Mouse (Mus musculus) heart, embryonic 11.5 days (tissue): ENCODE results near the gene Stim1. TPM values are rescaled to one million over a fixed set of nuclear protein-coding genes. Genes with fewer than 3 reads are reported as not detected.
"Not testable (repeated sequence)": the region's sequence is repeated elsewhere in the genome, so short reads cannot be mapped to it uniquely, and the experiment has no call there.

Experiments
- ATAC-seq: fragments of 200-750 bp; cut with Nextera tagmentation; replicated peaks from 2 replicates; pipeline ENCODE4 v1.8.0; 2017; ENCODE audit warnings: moderate library complexity; ENCODE audit not compliant: insufficient number of reproducible peaks, low FRiP score, low TSS enrichment
- H3K27ac ChIP-seq: fragments of 300-500 bp; sonication (generic); 2 replicates; pipeline ENCODE4 v1.5.1; 2014; ENCODE audit warnings: mild to moderate bottlenecking, low read depth, low read length
- H3K27me3 ChIP-seq: fragments of 300-500 bp; sonication (generic); 2 replicates; pipeline ENCODE4 v1.6.1; 2014; ENCODE audit warnings: mild to moderate bottlenecking, low read length, mixed read lengths; ENCODE audit not compliant: control insufficient read depth, insufficient read depth
- H3K36me3 ChIP-seq: fragments of 300-500 bp; sonication (generic); 2 replicates; pipeline ENCODE4 v1.6.1; 2014; ENCODE audit warnings: mild to moderate bottlenecking, low read length, moderate library complexity, mixed read lengths; ENCODE audit not compliant: control insufficient read depth, insufficient read depth
- H3K4me1 ChIP-seq: fragments of 300-500 bp; sonication (generic); 2 replicates; pipeline ENCODE4 v1.6.1; 2014; ENCODE audit warnings: low read length; ENCODE audit not compliant: control insufficient read depth, insufficient read depth
- H3K4me2 ChIP-seq: fragments of 300-500 bp; sonication (generic); 2 replicates; pipeline ENCODE4 v1.6.1; 2014; ENCODE audit warnings: mild to moderate bottlenecking, moderate library complexity
- H3K4me3 ChIP-seq: fragments of 300-500 bp; sonication (generic); 2 replicates; pipeline ENCODE4 v1.5.1; 2014; ENCODE audit warnings: low read depth, low read length
- H3K9ac ChIP-seq: fragments of 300-500 bp; sonication (generic); 2 replicates; pipeline ENCODE4 v1.6.1; 2014; ENCODE audit warnings: mild to moderate bottlenecking, low read depth, low read length, moderate library complexity
- H3K9me3 ChIP-seq: fragments of 300-500 bp; sonication (generic); replicated peaks from 2 replicates; pipeline ENCODE4 v1.6.1; 2016; ENCODE audit warnings: low read length; ENCODE audit not compliant: control insufficient read depth
- WGBS: fragments of 180-500 bp; shearing (Covaris S2); extraction: QIAGEN DNeasy Blood & Tissue Kit; methylation state at CpG from one replicate; pipeline ENCODE4 v1.1.7; 2014; ENCODE audit not compliant: insufficient replicate concordance; 5-methylcytosine and 5-hydroxymethylcytosine counted together
- polyA plus RNA-seq: library from polyadenylated mRNA; unstranded; fragments of >200 nt; fragmentation: Nextera tagmentation; extraction: Ambion mirVana; gene quantifications from 2 replicates; pipeline ENCODE4 v1.2.1, GENCODE M21; 2014

Gene Stim1
- polyA plus RNA-seq, 1 experiment from 2014 or later: 9.1 TPM

- Histone ChIP-seq H3K27ac (no peak overlapping the region), H3K36me3 (no peaks in the 10 kb centered on the region), H3K4me3 (no peak overlapping the region), H3K9me3 (no peaks in the 10 kb centered on the region), H3K27me3 (no peaks in the 10 kb centered on the region), H3K4me2 (no peak overlapping the region), H3K9ac (no peak overlapping the region), H3K4me1 (0 out of 2 replicates have a peak, but pooled peaks cover 2% of the 10 kb centered on the region)
- WGBS: 64% methylated on average over 11 of the region's 11 CpGs
- ATAC-seq: no peak
These were observed 209.8 kb downstream of the Stim1 start for GRCm38 (mm10) chr7:102477377-102477776.

- no peak for ATAC-seq
- H3K4me1 ChIP-seq: 0 out of 2 replicates have a peak, but pooled peaks cover 2% of the 10 kb centered on the region
These were observed 210.8 kb downstream of the Stim1 start for GRCm38 (mm10) chr7:102478425-102478824.

DNA sequence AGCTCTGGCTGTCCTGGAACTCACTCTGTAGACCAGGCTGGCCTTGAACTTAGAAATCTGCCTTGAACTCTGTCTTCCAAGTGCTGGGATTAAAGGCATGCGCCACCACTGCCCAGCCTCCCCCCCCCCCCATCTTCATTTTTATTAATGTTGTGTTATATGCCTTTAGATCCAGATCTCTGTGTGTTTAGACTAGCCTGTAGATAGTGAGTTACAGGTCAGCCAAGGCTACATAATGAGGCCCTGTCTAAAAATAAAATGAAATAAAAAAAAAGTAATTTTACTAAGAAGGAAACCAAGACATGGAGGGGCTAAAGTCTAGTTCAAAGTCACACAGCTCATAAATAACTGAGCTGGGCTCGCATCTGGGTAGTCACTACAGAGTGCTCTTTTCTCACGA, 211.3 kb downstream of the Stim1 start:
- no peak for ATAC-seq
- no peaks in the 10 kb centered on the region for H3K9me3 ChIP-seq
- no peak overlapping the region for H3K4me3 ChIP-seq
- 0 out of 2 replicates have a peak, but pooled peaks cover 2% of the 10 kb centered on the region for H3K4me1 ChIP-seq
- H3K36me3 ChIP-seq: no peaks in the 10 kb centered on the region
- H3K27ac ChIP-seq: no peak overlapping the region
- WGBS: 90% methylated on average over 3 of the region's 3 CpGs
- no peaks in the 10 kb centered on the region for H3K27me3 ChIP-seq
- no peak overlapping the region for H3K9ac ChIP-seq
- H3K4me2 ChIP-seq: no peak overlapping the region

More at GRCm38 (mm10) chr7:102478425-102478824, 210.8 kb downstream of the Stim1 start:
- no peak overlapping the region for H3K27ac ChIP-seq
- H3K4me2 ChIP-seq: no peak overlapping the region
- H3K9me3 ChIP-seq: no peaks in the 10 kb centered on the region
- no peak overlapping the region for H3K4me3 ChIP-seq
- no peak overlapping the region for H3K9ac ChIP-seq
- no peaks in the 10 kb centered on the region for H3K27me3 ChIP-seq
- 75% methylated on average over 4 of the region's 4 CpGs for WGBS
- no peaks in the 10 kb centered on the region for H3K36me3 ChIP-seq

DNA sequence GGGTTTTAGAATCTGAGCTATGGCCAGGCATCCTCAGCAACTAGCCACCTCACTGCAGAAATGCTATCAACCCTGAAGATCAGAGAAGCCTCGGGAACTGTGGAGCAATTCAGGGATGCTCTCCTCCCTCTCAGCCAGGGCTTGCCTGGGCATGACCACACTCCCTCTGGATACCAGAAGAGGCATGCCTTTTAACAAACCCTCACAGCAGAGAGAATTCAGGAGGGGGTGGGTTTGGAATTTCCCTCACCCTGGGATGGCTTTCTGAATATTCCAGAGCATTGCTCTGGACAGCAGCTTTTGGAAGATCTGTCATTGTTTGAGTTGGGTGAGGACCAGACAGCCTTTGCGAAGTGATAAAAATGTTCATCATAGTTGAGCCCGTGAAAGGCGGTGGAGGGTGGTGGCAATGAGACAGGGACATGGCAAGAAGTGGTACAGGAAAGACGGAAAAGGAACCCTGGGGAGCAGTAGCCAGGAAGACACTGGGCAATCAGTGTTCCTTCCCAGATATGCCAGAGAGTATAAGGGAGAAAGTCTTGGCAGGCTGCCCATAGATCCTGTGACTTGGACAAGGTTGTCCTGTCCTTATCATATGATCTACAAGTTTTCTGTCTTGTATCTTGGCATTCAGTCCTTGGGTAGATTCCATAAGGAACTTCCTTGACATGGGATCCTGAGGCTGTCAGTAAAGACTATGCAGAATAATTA, 211.9 kb downstream of the Stim1 start:
- no peak overlapping the region for H3K4me2 ChIP-seq
- H3K9ac ChIP-seq: no peak overlapping the region
- H3K4me3 ChIP-seq: no peak overlapping the region
- H3K36me3 ChIP-seq: no peaks in the 10 kb centered on the region
- H3K27me3 ChIP-seq: no peaks in the 10 kb centered on the region
- no peak for ATAC-seq
- 0 out of 2 replicates have a peak, but pooled peaks cover 2% of the 10 kb centered on the region for H3K4me1 ChIP-seq
- H3K9me3 ChIP-seq: no peaks in the 10 kb centered on the region
- H3K27ac ChIP-seq: no peak overlapping the region
- WGBS: 53% methylated on average over 5 of the region's 5 CpGs

- Histone ChIP-seq H3K36me3 (no peaks in the 10 kb centered on the region), H3K27ac (no peak overlapping the region), H3K4me2 (no peak overlapping the region), H3K9me3 (no peaks in the 10 kb centered on the region), H3K27me3 (no peaks in the 10 kb centered on the region), H3K4me3 (no peak overlapping the region), H3K9ac (no peak overlapping the region), H3K4me1 (0 out of 2 replicates have a peak, but pooled peaks cover 2% of the 10 kb centered on the region)
- ATAC-seq: no peak
- 67% methylated on average over 4 of the region's 4 CpGs for whole genome bisulfite sequencing
These were observed 213.2 kb downstream of the Stim1 start for GRCm38 (mm10) chr7:102480821-102481220.

GRCm38 (mm10) chr7:102481579-102481978, 214.0 kb downstream of the Stim1 start, which contains the start of gene Olfr543:
Gene Olfr543 (minus strand): TSS chr7:102481679.
- no peak for ATAC-seq
- Histone ChIP-seq H3K4me3 (no peak within 1 kb of the TSS), H3K9me3 (no peaks in the 10 kb centered on the region), H3K36me3 (no peaks in the 10 kb centered on the region), H3K27me3 (no peaks in the 10 kb centered on the region), H3K4me2 (no peak within 1 kb of the TSS), H3K4me1 (0 out of 2 replicates have a peak, but pooled peaks cover 2% of the 10 kb centered on the region), H3K27ac (no peak within 1 kb of the TSS), H3K9ac (no peak within 1 kb of the TSS)
- WGBS: 89% methylated on average over 4 of the region's 4 CpGs

DNA sequence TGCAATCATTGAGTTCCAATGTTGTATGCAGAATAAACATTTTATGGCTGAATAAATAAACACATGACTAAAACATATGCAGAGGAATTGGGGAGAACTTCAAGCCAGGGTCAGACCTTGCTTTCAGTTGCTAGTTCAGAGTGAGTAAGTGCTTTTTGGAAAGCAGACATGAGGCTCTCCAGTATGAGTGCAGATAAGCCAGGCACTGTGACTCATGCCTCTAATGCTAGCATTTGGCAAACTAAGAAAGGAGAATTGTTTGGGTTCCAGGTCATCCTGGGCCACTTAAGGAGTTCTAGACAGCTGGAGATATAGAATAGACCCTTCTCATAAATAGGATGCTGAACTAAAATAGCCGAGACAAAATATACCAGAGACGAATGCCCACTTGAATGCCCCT, 216.1 kb downstream of the Stim1 start:
- no peak for ATAC-seq
- Histone ChIP-seq H3K36me3 (no peaks in the 10 kb centered on the region), H3K9me3 (no peaks in the 10 kb centered on the region), H3K27me3 (no peaks in the 10 kb centered on the region), H3K9ac (no peak overlapping the region), H3K4me2 (no peak overlapping the region), H3K4me3 (no peak overlapping the region), H3K27ac (no peak overlapping the region), H3K4me1 (peaks cover 4% of the 10 kb centered on the region; the same call in 1 of the 2 replicates)
- 57% methylated on average over 2 of the region's 2 CpGs for WGBS

- H3K4me2 ChIP-seq, H3K9ac ChIP-seq, H3K9me3 ChIP-seq, ATAC-seq, H3K27ac ChIP-seq, H3K4me1 ChIP-seq, H3K4me3 ChIP-seq, H3K36me3 ChIP-seq, H3K27me3 ChIP-seq: not testable (repeated sequence)
- WGBS: 57% methylated on average over 8 of the region's 8 CpGs
These were observed 217.2 kb downstream of the Stim1 start for GRCm38 (mm10) chr7:102484766-102485165.

GRCm38 (mm10) chr7:102486105-102486504, 218.5 kb downstream of the Stim1 start:
- no peaks in the 10 kb centered on the region for H3K36me3 ChIP-seq
- H3K27me3 ChIP-seq: no peaks in the 10 kb centered on the region
- no peak for ATAC-seq
- H3K4me2 ChIP-seq: no peak overlapping the region
- no peak overlapping the region for H3K4me3 ChIP-seq
- H3K9ac ChIP-seq: no peak overlapping the region
- no peak overlapping the region for H3K27ac ChIP-seq
- H3K4me1 ChIP-seq: peaks cover 2% of the 10 kb centered on the region; the same call in 1 of the 2 replicates
- H3K9me3 ChIP-seq: no peaks in the 10 kb centered on the region
- WGBS: 29% methylated on average over 1 of the region's 1 CpGs
